Mouse (Mus musculus) hindbrain, postnatal 0 days (tissue): ENCODE data around the gene Adam11. TPM values are rescaled to one million over a fixed set of nuclear protein-coding genes. Genes with fewer than 3 reads are reported as not detected.

Experiments used
- ATAC-seq: fragments of 200-750 bp; cut with Nextera tagmentation; 2 replicates; pipeline ENCODE4 v1.8.0; 2017; ENCODE audit warnings: mild to moderate bottlenecking, moderate TSS enrichment, moderate library complexity
- DNase-seq: peaks from one replicate; pipeline ENCODE4 v3.0.0-alpha.2; 2015; ENCODE audit warnings: low spot score
- H3K27ac ChIP-seq: fragments of 300-500 bp; sonication (generic); 2 replicates; pipeline ENCODE4 v1.5.1; 2014; ENCODE audit warnings: mild to moderate bottlenecking
- H3K27me3 ChIP-seq: fragments of 300-500 bp; sonication (generic); 2 replicates; pipeline ENCODE4 v1.6.1; 2014; ENCODE audit warnings: low read length, mixed read lengths; ENCODE audit not compliant: insufficient read depth
- H3K36me3 ChIP-seq: fragments of 300-500 bp; sonication (generic); 2 replicates; pipeline ENCODE4 v1.6.1; 2014; ENCODE audit warnings: low read length, mixed read lengths; ENCODE audit not compliant: insufficient read depth
- H3K4me1 ChIP-seq: fragments of 300-500 bp; sonication (generic); 2 replicates; pipeline ENCODE4 v1.6.1; 2014; ENCODE audit warnings: antibody characterized with exemption, low read length, mixed read lengths; ENCODE audit not compliant: insufficient read depth
- H3K4me2 ChIP-seq: fragments of 300-500 bp; sonication (generic); 2 replicates; pipeline ENCODE4 v1.6.1; 2014; ENCODE audit warnings: low read depth, mild to moderate bottlenecking, low read length, moderate library complexity, mixed read lengths
- H3K4me3 ChIP-seq: fragments of 300-500 bp; sonication (generic); 2 replicates; pipeline ENCODE4 v1.5.1; 2014; ENCODE audit warnings: low read length
- H3K9ac ChIP-seq: fragments of 300-500 bp; sonication (generic); replicated peaks from 2 replicates; pipeline ENCODE4 v1.6.1; 2014; ENCODE audit warnings: mild to moderate bottlenecking, low read length, moderate library complexity, mixed read lengths
- H3K9me3 ChIP-seq: fragments of 300-500 bp; sonication (generic); 2 replicates; pipeline ENCODE4 v1.6.1; 2016; ENCODE audit warnings: low read length, mixed read lengths
- CTCF ChIP-seq: IDR thresholded peaks from 2 replicates; pipeline ENCODE4 v1.5.1; 2016; ENCODE audit warnings: antibody characterized with exemption, control low read depth, low read depth
- WGBS: fragments of 180-500 bp; shearing (Covaris S2); extraction: QIAGEN DNeasy Blood & Tissue Kit; methylation state at CpG from one replicate; pipeline ENCODE4 v1.1.7; 2014; 5-methylcytosine and 5-hydroxymethylcytosine counted together
- polyA plus RNA-seq: library from polyadenylated mRNA; unstranded; fragments of >200 nt; fragmentation: Nextera tagmentation; extraction: Ambion mirVana; gene quantifications from 2 replicates; pipeline ENCODE4 v1.2.1, GENCODE M21; 2015
- total RNA-seq: library from RNA; depleted of rRNA; stranded (reverse); fragments of >200 nt; gene quantifications from 2 replicates; pipeline ENCODE4 v1.2.3, GENCODE M21; 2014

Gene Adam11
- total and polyA plus RNA-seq, 2 experiments from 2014 or later, result 17.8 to 33.1 TPM

GRCm38 (mm10) chr11:102762248-102762647 is 1.0 kb downstream of the Adam11 start:
- 0 out of 2 replicates have a peak, but pooled peaks cover 11% of the 10 kb centered on the region for H3K4me1 ChIP-seq
- TF ChIP-seq CTCF, result no peak
- no peaks in the 10 kb centered on the region for H3K36me3 ChIP-seq
- peak overlapping the region; percentile 97 for H3K4me2 ChIP-seq
- H3K4me3 ChIP-seq, result peak overlapping the region; percentile 78
- WGBS, result 12% methylated on average over 13 of the region's 15 CpGs
- 0 out of 2 replicates have a peak overlapping the region, but pooled peaks have one; percentile 62 for H3K27ac ChIP-seq
- peak overlapping the region; percentile 89 for H3K9ac ChIP-seq
- DNase-seq, result no peak
- H3K9me3 ChIP-seq, result no peaks in the 10 kb centered on the region
- peak; percentile 10; the same call in 1 of the 2 replicates for ATAC-seq
- H3K27me3 ChIP-seq, result no peaks in the 10 kb centered on the region

- Histone ChIP-seq H3K27ac (no peak overlapping the region), H3K4me1 (0 out of 2 replicates have a peak, but pooled peaks cover 11% of the 10 kb centered on the region), H3K9me3 (no peaks in the 10 kb centered on the region), H3K4me2 (peak overlapping the region; percentile 97), H3K4me3 (no peak overlapping the region), H3K9ac (peak overlapping the region; percentile 89; the same call in 1 of the 2 replicates), H3K36me3 (no peaks in the 10 kb centered on the region), H3K27me3 (no peaks in the 10 kb centered on the region)
- 58% methylated on average over 11 of the region's 11 CpGs for WGBS
- DNase-seq, result no peak
- ATAC-seq, result no peak
- TF ChIP-seq CTCF, result no peak
Observed at GRCm38 (mm10) chr11:102763009-102763767, 1.9 kb downstream of the Adam11 start.

- H3K27me3 ChIP-seq, result no peaks in the 10 kb centered on the region
- H3K9me3 ChIP-seq, result no peaks in the 10 kb centered on the region
- no peak overlapping the region for H3K4me2 ChIP-seq
- no peak for TF ChIP-seq CTCF
- H3K4me1 ChIP-seq, result 0 out of 2 replicates have a peak, but pooled peaks cover 11% of the 10 kb centered on the region
- no peaks in the 10 kb centered on the region for H3K36me3 ChIP-seq
- no peak overlapping the region for H3K9ac ChIP-seq
- H3K27ac ChIP-seq, result no peak overlapping the region
- no peak for ATAC-seq
- DNase-seq, result no peak
- no peak overlapping the region for H3K4me3 ChIP-seq
- 83% methylated on average over 5 of the region's 5 CpGs for WGBS
Observed at GRCm38 (mm10) chr11:102765416-102765815, 4.2 kb downstream of the Adam11 start.

GRCm38 (mm10) chr11:102767055-102767670 is 5.9 kb downstream of the Adam11 start:
- 0 out of 2 replicates have a peak, but pooled peaks have one; percentile 2 for ATAC-seq
- WGBS, result 77% methylated on average over 6 of the region's 6 CpGs

GRCm38 (mm10) chr11:102769141-102769540 is 7.9 kb downstream of the Adam11 start:
- no peak for TF ChIP-seq CTCF
- Histone ChIP-seq H3K36me3 (no peaks in the 10 kb centered on the region), H3K9ac (no peak overlapping the region), H3K27ac (no peak overlapping the region), H3K4me3 (no peak overlapping the region), H3K27me3 (no peaks in the 10 kb centered on the region), H3K4me2 (no peak overlapping the region), H3K9me3 (no peaks in the 10 kb centered on the region), H3K4me1 (no peaks in the 10 kb centered on the region; the same call in 1 of the 2 replicates)
- no peak for DNase-seq
- ATAC-seq, result no peak
- WGBS, result 81% methylated on average over 6 of the region's 6 CpGs

More at GRCm38 (mm10) chr11:102767055-102767670, 5.9 kb downstream of the Adam11 start:
- Histone ChIP-seq H3K9ac (no peak overlapping the region), H3K4me3 (no peak overlapping the region), H3K27ac (no peak overlapping the region), H3K4me2 (no peak overlapping the region), H3K27me3 (no peaks in the 10 kb centered on the region), H3K36me3 (no peaks in the 10 kb centered on the region), H3K9me3 (no peaks in the 10 kb centered on the region), H3K4me1 (0 out of 2 replicates have a peak, but pooled peaks cover 4% of the 10 kb centered on the region)
- no peak for TF ChIP-seq CTCF
- no peak for DNase-seq

GRCm38 (mm10) chr11:102769993-102770661 is 8.9 kb downstream of the Adam11 start:
- H3K4me3 ChIP-seq, result no peak overlapping the region
- H3K27me3 ChIP-seq, result no peaks in the 10 kb centered on the region
- WGBS, result 85% methylated on average over 12 of the region's 12 CpGs
- ATAC-seq (no peak), DNase-seq (no peak)
- no peaks in the 10 kb centered on the region for H3K36me3 ChIP-seq
- no peak overlapping the region for H3K27ac ChIP-seq
- TF ChIP-seq CTCF, result no peak
- peaks cover 3% of the 10 kb centered on the region; the same call in 1 of the 2 replicates for H3K4me1 ChIP-seq
- H3K9ac ChIP-seq, result no peak overlapping the region
- H3K9me3 ChIP-seq, result no peaks in the 10 kb centered on the region
- no peak overlapping the region for H3K4me2 ChIP-seq
